Mouse (Mus musculus) bone marrow macrophage, adult 2 months (primary cell): Measurements from ENCODE around the gene Helq.
A peak's percentile ranks its signal among the peaks of the same experiment; 100 is the strongest.

Experiments used
- CTCF ChIP-seq: IDR thresholded peaks from 2 replicates; pipeline ENCODE4 v1.5.1; 2012; ENCODE audit warnings: low read depth, mild to moderate bottlenecking, low read length, moderate library complexity
- POLR2A ChIP-seq: IDR thresholded peaks from 2 replicates; pipeline ENCODE4 v1.6.1; 2012; ENCODE audit warnings: mild to moderate bottlenecking, low read depth, low read length, borderline replicate concordance

DNA sequence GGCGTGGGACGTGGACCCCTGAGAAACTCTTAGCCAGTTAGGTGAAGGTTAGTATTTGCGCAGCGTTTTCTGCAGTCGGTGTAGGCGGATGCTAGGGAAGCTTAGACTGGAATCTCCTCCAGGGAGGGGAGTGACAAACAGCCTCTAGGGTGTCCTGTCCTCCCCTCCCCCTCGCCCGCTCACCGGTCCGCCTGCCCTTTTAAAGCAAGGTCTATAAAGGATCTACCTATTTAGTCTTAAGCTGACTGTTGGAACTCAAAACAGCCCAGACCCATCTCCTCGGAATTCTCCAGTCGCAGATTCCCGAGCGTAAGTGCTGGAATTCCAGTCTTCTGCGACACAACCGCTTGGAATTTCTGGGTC lies 47.1 kb upstream of the Helq start, which contains the start of gene Gpat3:
- TF ChIP-seq CTCF (0 out of 2 replicates have a peak, but pooled peaks have one; percentile 14), POLR2A (no peak)
